Mouse (Mus musculus) kidney, embryonic 14.5 days (tissue): Measurements from ENCODE around the gene Pdzd7. TPM values are rescaled to one million over a fixed set of nuclear protein-coding genes. Genes with fewer than 3 reads are reported as not detected.

ENCODE experiments used
- ATAC-seq: fragments of 200-750 bp; cut with Nextera tagmentation; 2 replicates; pipeline ENCODE4 v1.8.0; 2017; ENCODE audit warnings: moderate number of reproducible peaks, mild to moderate bottlenecking, moderate TSS enrichment, moderate library complexity; ENCODE audit not compliant: low FRiP score, low TSS enrichment
- H3K27ac ChIP-seq: fragments of 300-500 bp; sonication (generic); 2 replicates; pipeline ENCODE4 v1.5.1; 2014; ENCODE audit warnings: low read depth, mild to moderate bottlenecking, low read length, moderate library complexity, mixed read lengths
- H3K27me3 ChIP-seq: fragments of 300-500 bp; sonication (generic); 2 replicates; pipeline ENCODE4 v1.6.1; 2014; ENCODE audit warnings: mild to moderate bottlenecking, low read length; ENCODE audit not compliant: control insufficient read depth, insufficient read depth
- H3K36me3 ChIP-seq: fragments of 300-500 bp; sonication (generic); 2 replicates; pipeline ENCODE4 v1.6.1; 2014; ENCODE audit warnings: low read length, mixed read lengths; ENCODE audit not compliant: control insufficient read depth, insufficient read depth
- H3K4me1 ChIP-seq: fragments of 300-500 bp; sonication (generic); 2 replicates; pipeline ENCODE4 v1.6.1; 2014; ENCODE audit warnings: low read length, mixed read lengths; ENCODE audit not compliant: control insufficient read depth, insufficient read depth
- H3K4me2 ChIP-seq: fragments of 300-500 bp; sonication (generic); replicated peaks from 2 replicates; pipeline ENCODE4 v1.6.1; 2014; ENCODE audit warnings: low read depth, mild to moderate bottlenecking, low read length
- H3K4me3 ChIP-seq: fragments of 300-500 bp; sonication (generic); 2 replicates; pipeline ENCODE4 v1.5.1; 2014; ENCODE audit warnings: mild to moderate bottlenecking, low read length
- H3K9ac ChIP-seq: fragments of 300-500 bp; sonication (generic); 2 replicates; pipeline ENCODE4 v1.6.1; 2014; ENCODE audit warnings: low read depth, mild to moderate bottlenecking, low read length, moderate library complexity
- H3K9me3 ChIP-seq: fragments of 300-500 bp; sonication (generic); 2 replicates; pipeline ENCODE4 v1.6.1; 2016; ENCODE audit warnings: low read length; ENCODE audit not compliant: control insufficient read depth
- WGBS: fragments of 180-500 bp; shearing (Covaris S2); extraction: QIAGEN DNeasy Blood & Tissue Kit; methylation state at CpG from one replicate; pipeline ENCODE4 v1.1.7; 2014; 5-methylcytosine and 5-hydroxymethylcytosine counted together
- polyA plus RNA-seq: library from polyadenylated mRNA; unstranded; fragments of >200 nt; fragmentation: Nextera tagmentation; extraction: Ambion mirVana; gene quantifications from 2 replicates; pipeline ENCODE4 v1.2.1, GENCODE M21; 2014

Pdzd7 gene
- polyA plus RNA-seq, 1 experiment from 2014 or later, result 1.4 TPM

GRCm38 (mm10) chr19:44987851-44988250, 57.7 kb downstream of the Pdzd7 start:
- H3K4me2 ChIP-seq, result no peak overlapping the region
- H3K27ac ChIP-seq, result no peak overlapping the region
- H3K36me3 ChIP-seq, result peaks cover 12% of the 10 kb centered on the region; the same call in 1 of the 2 replicates
- WGBS, result 54% methylated on average over 6 of the region's 6 CpGs
- H3K4me3 ChIP-seq, result no peak overlapping the region
- H3K27me3 ChIP-seq, result no peaks in the 10 kb centered on the region
- ATAC-seq, result no peak
- no peaks in the 10 kb centered on the region for H3K9me3 ChIP-seq
- H3K4me1 ChIP-seq, result peaks cover 37% of the 10 kb centered on the region
- H3K9ac ChIP-seq, result no peak overlapping the region

- Histone ChIP-seq H3K9me3 (no peaks in the 10 kb centered on the region), H3K27me3 (no peaks in the 10 kb centered on the region), H3K4me2 (no peak overlapping the region), H3K4me1 (peaks cover 32% of the 10 kb centered on the region), H3K27ac (no peak overlapping the region), H3K4me3 (no peak overlapping the region), H3K9ac (no peak overlapping the region), H3K36me3 (peaks cover 13% of the 10 kb centered on the region; the same call in 1 of the 2 replicates)
- ATAC-seq, result no peak
- WGBS, result 76% methylated on average over 6 of the region's 6 CpGs
These were observed 58.5 kb downstream of the Pdzd7 start for GRCm38 (mm10) chr19:44987004-44987403.

GRCm38 (mm10) chr19:44985159-44985988, 60.1 kb downstream of the Pdzd7 start:
- no peak overlapping the region for H3K27ac ChIP-seq
- H3K4me3 ChIP-seq, result no peak overlapping the region
- H3K36me3 ChIP-seq, result peaks cover 25% of the 10 kb centered on the region
- H3K4me2 ChIP-seq, result no peak overlapping the region
- no peak overlapping the region for H3K9ac ChIP-seq
- no peaks in the 10 kb centered on the region for H3K9me3 ChIP-seq
- H3K27me3 ChIP-seq, result no peaks in the 10 kb centered on the region
- ATAC-seq, result no peak
- H3K4me1 ChIP-seq, result peaks cover 17% of the 10 kb centered on the region
- 49% methylated on average over 5 of the region's 5 CpGs for WGBS

- Histone ChIP-seq H3K4me2 (no peak overlapping the region), H3K9ac (no peak overlapping the region), H3K4me1 (peaks cover 9% of the 10 kb centered on the region), H3K4me3 (no peak overlapping the region), H3K27me3 (no peaks in the 10 kb centered on the region), H3K36me3 (peaks cover 35% of the 10 kb centered on the region), H3K9me3 (no peaks in the 10 kb centered on the region), H3K27ac (no peak overlapping the region)
- no peak for ATAC-seq
- 94% methylated on average over 4 of the region's 4 CpGs for WGBS
These were observed 61.1 kb downstream of the Pdzd7 start for GRCm38 (mm10) chr19:44984420-44984819.

- no peaks in the 10 kb centered on the region for H3K9me3 ChIP-seq
- no peaks in the 10 kb centered on the region for H3K27me3 ChIP-seq
- H3K9ac ChIP-seq, result no peak overlapping the region
- peaks cover 44% of the 10 kb centered on the region for H3K36me3 ChIP-seq
- H3K4me2 ChIP-seq, result no peak overlapping the region
- H3K4me1 ChIP-seq, result peaks cover 2% of the 10 kb centered on the region
- H3K27ac ChIP-seq, result no peak overlapping the region
- WGBS, result 92% methylated on average over 6 of the region's 6 CpGs
- no peak overlapping the region for H3K4me3 ChIP-seq
- no peak for ATAC-seq
These were observed 62.2 kb downstream of the Pdzd7 start for GRCm38 (mm10) chr19:44983366-44983765.

- WGBS, result 75% methylated on average over 7 of the region's 7 CpGs
- no peaks in the 10 kb centered on the region for H3K4me1 ChIP-seq
- H3K27me3 ChIP-seq, result no peaks in the 10 kb centered on the region
- no peak overlapping the region for H3K9ac ChIP-seq
- H3K9me3 ChIP-seq, result no peaks in the 10 kb centered on the region
- H3K27ac ChIP-seq, result no peak overlapping the region
- H3K4me3 ChIP-seq, result no peak overlapping the region
- ATAC-seq, result no peak
- no peak overlapping the region for H3K4me2 ChIP-seq
- peaks cover 52% of the 10 kb centered on the region for H3K36me3 ChIP-seq
These were observed 62.9 kb downstream of the Pdzd7 start for GRCm38 (mm10) chr19:44982477-44983115.

- no peaks in the 10 kb centered on the region for H3K9me3 ChIP-seq
- H3K9ac ChIP-seq, result no peak overlapping the region
- no peaks in the 10 kb centered on the region for H3K27me3 ChIP-seq
- peaks cover 70% of the 10 kb centered on the region for H3K36me3 ChIP-seq
- H3K4me3 ChIP-seq, result no peak overlapping the region
- no peaks in the 10 kb centered on the region for H3K4me1 ChIP-seq
- H3K4me2 ChIP-seq, result no peak overlapping the region
- 86% methylated on average over 2 of the region's 2 CpGs for WGBS
- no peak for ATAC-seq
- no peak overlapping the region for H3K27ac ChIP-seq
These were observed 64.7 kb downstream of the Pdzd7 start for GRCm38 (mm10) chr19:44980787-44981186.

GRCm38 (mm10) chr19:44977148-44977547, 68.4 kb downstream of the Pdzd7 start:
- H3K36me3 ChIP-seq, result peaks cover 94% of the 10 kb centered on the region
- no peak overlapping the region for H3K4me2 ChIP-seq
- no peaks in the 10 kb centered on the region for H3K4me1 ChIP-seq
- WGBS, result 90% methylated on average over 6 of the region's 6 CpGs
- H3K9me3 ChIP-seq, result no peaks in the 10 kb centered on the region
- H3K27me3 ChIP-seq, result no peaks in the 10 kb centered on the region
- ATAC-seq, result no peak
- no peak overlapping the region for H3K9ac ChIP-seq
- no peak overlapping the region for H3K4me3 ChIP-seq
- no peak overlapping the region for H3K27ac ChIP-seq
